Mouse (Mus musculus): ENCODE results near the gene Ank. TPM values are rescaled to one million over a fixed set of nuclear protein-coding genes. Genes with fewer than 3 reads are reported as not detected.

Gene Ank
- total RNA-seq, 1 experiment: 12.0 TPM

GRCm38 (mm10) chr15:27503801-27504730, 37.6 kb downstream of the Ank start:
- no peak for DNase-seq (ENCODE audit: low read depth, low spot score)
- in situ Hi-C loops (cut with MboI; ENCODE audit: low sequenced_read_pairs in 2 of 2, unreplicated experiment in 2 of 2): no loop called here
- H3K27ac ChIP-seq (ENCODE audit: insufficient read depth, low read depth, low read length, poor library complexity, severe bottlenecking): no peak overlapping the region

GRCm38 (mm10) chr15:27506127-27506886, 39.8 kb downstream of the Ank start:
- no peaks in the 10 kb centered on the region for H3K9me3 ChIP-seq (ENCODE audit: control insufficient read depth, insufficient read depth, low read depth, low read length)
- no peak overlapping the region for H3K4me3 ChIP-seq (ENCODE audit: insufficient read depth in 1 of 2, low read depth in 1 of 2, low read length in 2 of 2, poor library complexity in 1 of 2, severe bottlenecking in 1 of 2)
- no peak overlapping the region for H3K9ac ChIP-seq (ENCODE audit: insufficient read depth, low read depth, low read length, poor library complexity, severe bottlenecking)
- H3K36me3 ChIP-seq (ENCODE audit: control insufficient read depth, insufficient read depth, low read length, poor library complexity, severe bottlenecking): no peaks in the 10 kb centered on the region
- in situ Hi-C loops (cut with MboI; ENCODE audit: low sequenced_read_pairs in 2 of 2, unreplicated experiment in 2 of 2): no loop called here
- no peak for DNase-seq (ENCODE audit: low read depth, low spot score)
- H3K27ac ChIP-seq (ENCODE audit: insufficient read depth, low read depth, low read length, poor library complexity, severe bottlenecking): no peak overlapping the region
- H3K4me1 ChIP-seq (ENCODE audit: control insufficient read depth in 2 of 2, insufficient read depth in 2 of 2, low read length in 2 of 2, poor library complexity in 1 of 2): no peaks in the 10 kb centered on the region
- TF ChIP-seq ZNF384 (IDR thresholded peaks at IDR 0.05; ENCODE audit: low read depth, low read length) (no peak), MAFK (IDR thresholded peaks at IDR 0.05; ENCODE audit: insufficient read depth, low read depth, low read length) (peak; percentile 68)

More at GRCm38 (mm10) chr15:27503801-27504730, 37.6 kb downstream of the Ank start:
- H3K9ac ChIP-seq (ENCODE audit: insufficient read depth, low read depth, low read length, poor library complexity, severe bottlenecking): no peak overlapping the region
- no peaks in the 10 kb centered on the region for H3K4me1 ChIP-seq (ENCODE audit: control insufficient read depth in 2 of 2, insufficient read depth in 2 of 2, low read length in 2 of 2, poor library complexity in 1 of 2)
- no peaks in the 10 kb centered on the region for H3K36me3 ChIP-seq (ENCODE audit: control insufficient read depth, insufficient read depth, low read length, poor library complexity, severe bottlenecking)
- TF ChIP-seq HCFC1 (IDR thresholded peaks at IDR 0.05; ENCODE audit: borderline replicate concordance, insufficient read depth, low read length) (no peak), CHD2 (IDR thresholded peaks at IDR 0.05; ENCODE audit: low read depth, low read length) (no peak)
- H3K9me3 ChIP-seq (ENCODE audit: control insufficient read depth, insufficient read depth, low read depth, low read length): no peaks in the 10 kb centered on the region
- H3K4me3 ChIP-seq (ENCODE audit: insufficient read depth in 1 of 2, low read depth in 1 of 2, low read length in 2 of 2, poor library complexity in 1 of 2, severe bottlenecking in 1 of 2): no peak overlapping the region

GRCm38 (mm10) chr15:27506893-27507596, 40.6 kb downstream of the Ank start:
- Histone ChIP-seq H3K27ac (ENCODE audit: insufficient read depth, low read depth, low read length, poor library complexity, severe bottlenecking) (no peak overlapping the region), H3K9me3 (ENCODE audit: control insufficient read depth, insufficient read depth, low read depth, low read length) (no peaks in the 10 kb centered on the region), H3K4me3 (ENCODE audit: insufficient read depth in 1 of 2, low read depth in 1 of 2, low read length in 2 of 2, poor library complexity in 1 of 2, severe bottlenecking in 1 of 2) (no peak overlapping the region), H3K4me1 (ENCODE audit: control insufficient read depth in 2 of 2, insufficient read depth in 2 of 2, low read length in 2 of 2, poor library complexity in 1 of 2) (no peaks in the 10 kb centered on the region), H3K9ac (ENCODE audit: insufficient read depth, low read depth, low read length, poor library complexity, severe bottlenecking) (no peak overlapping the region), H3K36me3 (ENCODE audit: control insufficient read depth, insufficient read depth, low read length, poor library complexity, severe bottlenecking) (no peaks in the 10 kb centered on the region)
- no peak for TF ChIP-seq ZC3H11A (IDR thresholded peaks at IDR 0.05; ENCODE audit: borderline replicate concordance, low read depth, low read length)
- TF ChIP-seq MAFK (IDR thresholded peaks at IDR 0.05; ENCODE audit: insufficient read depth, low read depth, low read length): no peak
- no peak for TF ChIP-seq ZNF384 (IDR thresholded peaks at IDR 0.05; ENCODE audit: low read depth, low read length)
- TF ChIP-seq HCFC1 (IDR thresholded peaks at IDR 0.05; ENCODE audit: borderline replicate concordance, insufficient read depth, low read length): no peak
- no peak for TF ChIP-seq CHD2 (IDR thresholded peaks at IDR 0.05; ENCODE audit: low read depth, low read length)
- no peak for DNase-seq (ENCODE audit: low read depth, low spot score)
- in situ Hi-C loops (cut with MboI; ENCODE audit: low sequenced_read_pairs in 2 of 2, unreplicated experiment in 2 of 2): no loop called here

- Histone ChIP-seq H3K4me1 (ENCODE audit: control insufficient read depth in 2 of 2, insufficient read depth in 2 of 2, low read length in 2 of 2, poor library complexity in 1 of 2) (no peaks in the 10 kb centered on the region), H3K36me3 (ENCODE audit: control insufficient read depth, insufficient read depth, low read length, poor library complexity, severe bottlenecking) (no peaks in the 10 kb centered on the region), H3K9ac (ENCODE audit: insufficient read depth, low read depth, low read length, poor library complexity, severe bottlenecking) (no peak overlapping the region), H3K27ac (ENCODE audit: insufficient read depth, low read depth, low read length, poor library complexity, severe bottlenecking) (no peak overlapping the region), H3K4me3 (ENCODE audit: insufficient read depth in 1 of 2, low read depth in 1 of 2, low read length in 2 of 2, poor library complexity in 1 of 2, severe bottlenecking in 1 of 2) (no peak overlapping the region), H3K9me3 (ENCODE audit: control insufficient read depth, insufficient read depth, low read depth, low read length) (no peaks in the 10 kb centered on the region)
- in situ Hi-C loops (cut with MboI; ENCODE audit: low sequenced_read_pairs in 2 of 2, unreplicated experiment in 2 of 2): no loop called here
- TF ChIP-seq MAFK (IDR thresholded peaks at IDR 0.05; ENCODE audit: insufficient read depth, low read depth, low read length) (no peak), CHD2 (IDR thresholded peaks at IDR 0.05; ENCODE audit: low read depth, low read length) (no peak), ZC3H11A (IDR thresholded peaks at IDR 0.05; ENCODE audit: borderline replicate concordance, low read depth, low read length) (no peak), ZNF384 (IDR thresholded peaks at IDR 0.05; ENCODE audit: low read depth, low read length) (no peak), HCFC1 (IDR thresholded peaks at IDR 0.05; ENCODE audit: borderline replicate concordance, insufficient read depth, low read length) (no peak)
- no peak for DNase-seq (ENCODE audit: low read depth, low spot score)
These were observed 41.7 kb downstream of the Ank start for GRCm38 (mm10) chr15:27508169-27508568.

All from ES-E14 (cell line).